Mouse (Mus musculus): Measurements from ENCODE around the gene Gpd2. TPM values are rescaled to one million over a fixed set of nuclear protein-coding genes. Genes with fewer than 3 reads are reported as not detected.
A peak's percentile ranks its signal among the peaks of the same experiment; 100 is the strongest.

Gpd2 gene
- total RNA-seq, 2 experiments from 2014 or later = 96.8 to 99.0 TPM

DNA sequence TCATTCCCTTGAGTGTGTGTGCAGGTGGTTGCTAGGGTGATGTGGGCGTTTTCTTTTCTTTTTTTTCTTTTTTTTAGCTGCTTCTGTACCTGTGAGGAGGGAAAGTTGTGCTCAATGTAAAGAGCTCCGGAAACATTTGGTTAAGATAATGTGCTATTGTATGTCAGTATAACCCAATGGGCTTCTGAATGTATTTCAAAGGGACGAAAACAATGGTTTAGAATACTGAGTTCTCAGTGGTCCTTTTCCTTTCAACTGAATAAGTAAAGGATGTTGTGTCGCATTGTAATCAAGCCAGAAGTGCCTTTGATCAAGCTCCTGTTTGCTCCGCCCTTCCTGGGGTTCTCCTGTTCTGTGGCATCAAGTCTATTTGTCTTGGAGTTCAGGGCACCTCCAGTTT, 6.6 kb downstream of the Gpd2 start:
- DNase-seq (ENCODE audit: low spot score in 2 of 2) = no peak
- intact Hi-C loops (cut with DNase I) = no loop called here

DNA sequence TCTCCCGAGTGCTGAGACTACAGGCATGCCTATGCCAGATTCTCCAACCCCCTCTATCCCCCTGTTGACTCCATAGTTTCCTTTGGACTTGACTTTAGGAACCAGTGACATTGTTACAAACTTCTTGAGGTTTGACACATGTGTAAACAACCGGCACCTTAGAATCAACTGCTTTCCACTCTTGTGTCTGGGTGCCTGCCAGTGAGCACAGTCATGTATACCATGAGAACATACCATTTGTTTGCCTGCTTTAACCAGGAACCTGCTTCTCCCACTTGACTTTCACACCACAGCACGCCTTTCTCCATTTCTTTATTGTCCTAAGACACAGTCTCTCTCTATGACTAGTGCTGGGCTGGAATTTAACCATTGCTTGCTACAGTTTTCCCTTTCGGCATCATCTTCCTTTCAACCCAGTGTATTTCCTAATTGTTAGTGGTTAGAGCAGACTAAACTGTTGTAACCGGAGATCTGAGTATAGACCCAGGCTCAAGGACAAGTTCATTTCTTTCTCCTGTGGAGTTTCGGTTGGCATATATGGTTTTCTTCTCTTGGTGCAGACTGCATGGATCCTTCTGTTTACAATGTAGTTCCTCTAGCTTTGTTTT, 8.4 kb downstream of the Gpd2 start:
- DNase-seq (ENCODE audit: low spot score in 2 of 2) = no peak
- intact Hi-C loops (cut with DNase I) = no loop called here

DNA sequence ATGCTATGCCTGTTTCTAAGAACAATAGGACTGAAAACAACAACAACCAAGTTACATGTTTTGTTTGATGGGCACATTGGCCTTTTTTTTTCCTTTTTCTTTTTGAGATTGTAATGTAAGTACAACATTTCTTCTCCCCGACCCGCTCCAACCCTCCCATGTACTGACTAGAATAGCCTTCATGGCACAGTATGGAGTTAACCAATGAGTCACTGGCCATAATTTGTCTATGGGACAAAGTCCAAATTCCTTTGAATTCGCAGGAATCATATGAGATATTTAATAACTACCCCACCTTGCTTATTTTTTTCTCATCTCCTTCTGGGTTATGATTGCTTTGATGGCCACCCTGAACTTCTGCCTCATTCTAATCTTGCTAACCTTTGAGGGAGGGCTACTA, 12.7 kb downstream of the Gpd2 start:
- intact Hi-C loops (cut with DNase I) = no loop called here
- DNase-seq (ENCODE audit: low spot score in 2 of 2) = no peak

DNA sequence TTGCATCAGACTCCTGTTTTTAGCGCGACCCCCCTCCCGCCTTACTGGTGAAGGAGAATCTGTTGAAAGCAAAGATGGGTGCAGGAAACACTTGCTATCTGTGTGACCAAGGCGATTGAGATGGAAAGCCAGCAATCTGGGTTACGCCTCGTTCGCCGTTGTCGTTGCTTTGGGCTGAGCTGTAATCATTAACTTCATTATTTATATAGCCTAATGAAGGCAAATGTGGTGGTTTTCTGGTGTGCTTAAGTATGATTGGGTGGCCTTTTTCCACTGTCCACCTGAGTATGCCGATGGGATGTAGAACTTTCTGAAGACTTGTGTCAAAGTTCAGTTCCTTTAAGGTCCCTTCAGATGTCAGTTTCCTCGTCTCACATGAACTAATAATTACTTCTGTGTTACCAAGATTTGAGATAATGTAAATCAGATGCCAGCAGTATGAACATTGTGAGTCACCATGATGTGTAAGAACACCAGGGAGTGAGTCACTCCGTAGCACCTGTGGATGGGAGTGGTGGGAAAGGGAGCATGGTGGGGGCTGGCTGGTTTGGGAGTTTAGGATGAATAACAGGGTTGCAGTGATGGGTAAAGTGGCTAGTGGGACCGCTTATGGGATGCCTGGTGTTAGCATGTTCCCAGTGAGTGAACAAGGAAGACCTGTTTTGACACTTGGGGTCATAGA, 14.3 kb downstream of the Gpd2 start:
- intact Hi-C loops (cut with DNase I) = no loop called here
- DNase-seq (ENCODE audit: low spot score in 2 of 2) = no peak

DNA sequence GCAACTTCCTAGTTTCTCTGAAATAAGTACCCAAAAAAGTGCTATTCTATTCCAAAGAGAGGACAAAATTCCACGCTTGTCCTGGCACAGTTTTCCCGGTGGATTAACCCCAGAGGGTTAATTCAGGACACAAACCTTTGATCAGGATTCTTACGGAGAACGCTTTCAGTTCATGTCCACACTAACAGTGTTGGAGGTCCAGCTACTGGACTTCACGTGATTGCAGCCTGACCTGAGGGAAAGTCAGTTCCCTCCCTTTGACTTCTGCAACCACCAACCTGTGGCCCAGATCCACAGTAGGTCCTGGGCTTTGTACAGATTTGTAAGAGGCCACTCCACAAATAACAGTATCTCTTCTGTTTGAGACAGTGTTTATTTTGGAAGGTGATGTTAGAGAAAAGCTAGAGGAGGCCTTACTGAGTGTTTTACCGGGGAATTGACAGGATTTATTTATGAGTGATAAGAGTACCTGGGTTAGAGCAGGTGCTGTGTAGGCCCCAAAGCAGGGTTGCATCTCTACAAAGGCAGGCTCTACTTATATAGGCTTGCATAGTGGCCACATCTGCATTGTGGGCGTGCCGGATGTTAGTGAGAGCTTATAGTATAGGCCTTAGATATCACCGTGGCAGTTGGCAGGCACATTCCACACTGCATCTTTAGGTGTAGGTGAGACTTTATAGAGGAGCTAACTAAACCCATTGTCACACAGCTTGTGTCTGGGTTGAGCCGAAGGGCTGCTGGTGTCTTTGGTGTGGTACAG, 15.3 kb downstream of the Gpd2 start:
- no peak for DNase-seq (ENCODE audit: low spot score in 2 of 2)
- intact Hi-C loops (cut with DNase I) = no loop called here

DNA sequence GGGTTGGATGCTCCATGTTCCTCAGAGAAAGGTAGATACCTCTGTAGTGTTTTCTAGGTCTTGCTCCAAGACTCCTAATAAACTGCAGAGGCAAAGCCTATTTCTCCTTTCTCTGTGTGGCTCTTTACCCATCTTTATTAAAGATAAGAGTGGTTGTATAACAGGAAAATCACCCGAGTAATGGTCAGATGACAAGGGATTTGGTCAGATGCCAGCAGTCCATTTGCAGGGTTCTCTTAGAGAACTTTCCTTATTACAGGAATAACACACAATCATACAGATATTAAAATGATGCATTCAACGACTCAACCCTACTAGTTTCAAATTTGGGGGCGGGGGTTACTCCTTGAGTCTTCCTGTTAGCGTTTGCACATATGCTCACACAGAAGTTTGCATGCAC, 16.8 kb downstream of the Gpd2 start:
- no peak for DNase-seq (ENCODE audit: low spot score in 2 of 2)
- intact Hi-C loops (cut with DNase I) = no loop called here

DNA sequence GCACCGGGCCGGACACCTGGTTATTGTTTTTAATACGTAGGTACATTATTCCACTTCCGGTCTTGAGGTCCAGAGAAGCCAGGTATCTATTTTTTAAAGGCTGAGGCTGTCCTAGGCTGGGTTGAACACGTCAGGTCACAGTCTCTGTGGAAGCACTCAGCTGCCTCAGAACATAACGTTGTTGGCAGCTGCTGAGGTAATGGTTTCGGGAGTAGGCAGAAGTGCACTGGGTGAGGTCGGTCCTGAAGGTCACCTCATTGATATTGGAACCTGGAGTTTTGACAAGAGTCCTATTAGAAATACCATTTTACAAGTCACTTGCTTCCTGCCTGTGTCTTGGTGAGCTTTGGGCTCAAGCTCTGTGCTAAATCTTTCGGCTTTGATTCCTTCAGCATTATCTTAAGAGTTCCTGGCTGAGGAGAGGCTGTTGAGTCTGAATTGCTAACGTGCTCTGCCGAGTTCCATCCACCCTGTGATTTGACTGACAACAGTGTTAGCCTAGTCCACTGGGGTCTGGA, 17.8 kb downstream of the Gpd2 start:
- no peak for DNase-seq (ENCODE audit: low spot score in 2 of 2)
- intact Hi-C loops (cut with DNase I) = no loop called here

DNA sequence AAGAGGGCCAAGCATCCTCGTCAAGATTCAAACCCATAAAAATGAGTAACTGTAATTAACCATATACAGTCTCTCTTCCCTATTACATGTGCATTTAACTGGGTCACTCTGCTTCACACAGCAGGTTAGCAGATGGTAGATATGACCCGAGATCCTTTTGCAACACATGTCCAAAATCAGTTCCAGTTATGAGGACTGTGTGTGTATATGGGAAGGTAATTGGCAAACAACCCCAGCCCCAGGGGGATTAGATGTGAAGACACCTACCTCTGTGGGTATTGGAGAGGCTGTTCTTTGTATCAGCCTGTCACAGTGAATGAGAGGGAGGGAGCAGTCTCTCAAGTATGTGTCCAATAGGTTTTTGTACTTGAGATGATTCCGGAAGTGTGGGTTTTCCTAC, 18.4 kb downstream of the Gpd2 start:
- DNase-seq (ENCODE audit: low spot score in 2 of 2) = no peak
- intact Hi-C loops (cut with DNase I) = no loop called here

DNA sequence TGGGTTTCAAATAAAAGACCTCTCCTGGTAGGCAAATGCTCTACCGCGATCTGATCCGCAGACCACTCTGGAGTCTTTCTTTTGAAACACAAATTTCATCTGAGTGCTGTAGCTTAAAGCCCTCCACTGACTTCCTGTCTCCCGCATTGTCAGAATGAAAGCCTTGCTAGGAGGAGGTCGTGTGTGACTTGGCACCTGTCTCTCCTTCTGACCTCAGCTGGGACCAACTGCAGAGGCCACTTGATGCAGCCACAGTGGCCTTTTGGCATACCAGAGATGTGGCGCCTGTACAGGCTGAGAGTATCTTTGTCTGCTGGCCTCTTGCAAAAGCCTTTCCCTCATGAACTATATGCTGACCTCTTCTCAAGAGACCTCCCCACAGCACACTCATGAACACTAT, 19.0 kb downstream of the Gpd2 start:
- intact Hi-C loops (cut with DNase I) = no loop called here
- DNase-seq (ENCODE audit: low spot score in 2 of 2) = no peak

DNA sequence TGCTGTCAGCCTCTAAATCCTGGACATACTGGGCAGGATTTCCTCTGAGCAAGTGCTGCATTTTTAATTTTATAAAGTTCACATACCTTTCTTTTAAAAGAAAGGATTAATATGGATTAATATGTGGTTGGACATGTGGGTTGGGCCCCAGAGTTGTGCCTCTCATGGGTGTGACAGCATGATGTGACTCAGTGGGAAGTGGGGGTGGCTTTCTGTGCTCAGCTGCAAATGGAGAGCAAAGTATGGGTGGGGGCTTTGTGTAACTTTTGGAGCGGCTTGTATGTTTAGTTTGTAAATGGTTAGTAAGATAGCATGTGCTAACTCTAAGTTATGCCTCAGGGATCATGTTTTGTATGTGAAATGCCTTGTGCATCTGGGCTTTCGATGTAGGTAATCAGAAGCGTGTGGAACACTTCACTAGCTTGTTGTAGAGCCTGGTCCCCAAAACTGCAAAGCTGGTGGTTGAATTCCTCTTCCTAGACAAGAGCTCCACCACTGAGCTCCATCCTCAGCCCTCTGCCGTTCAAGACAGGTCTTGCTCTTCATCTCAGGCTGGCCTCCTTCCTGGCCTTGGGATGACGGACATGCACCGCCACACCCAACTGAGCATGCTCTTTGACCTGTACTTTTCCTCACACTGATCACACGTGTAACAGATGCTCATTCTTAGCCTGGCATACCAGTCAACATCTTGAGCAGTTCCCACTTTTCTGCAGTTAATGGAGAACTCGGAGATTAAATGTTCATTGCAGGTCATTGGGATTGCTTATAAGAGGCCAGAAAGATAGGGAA, 24.0 kb downstream of the Gpd2 start:
- DNase-seq (ENCODE audit: low spot score in 2 of 2) = no peak

DNA sequence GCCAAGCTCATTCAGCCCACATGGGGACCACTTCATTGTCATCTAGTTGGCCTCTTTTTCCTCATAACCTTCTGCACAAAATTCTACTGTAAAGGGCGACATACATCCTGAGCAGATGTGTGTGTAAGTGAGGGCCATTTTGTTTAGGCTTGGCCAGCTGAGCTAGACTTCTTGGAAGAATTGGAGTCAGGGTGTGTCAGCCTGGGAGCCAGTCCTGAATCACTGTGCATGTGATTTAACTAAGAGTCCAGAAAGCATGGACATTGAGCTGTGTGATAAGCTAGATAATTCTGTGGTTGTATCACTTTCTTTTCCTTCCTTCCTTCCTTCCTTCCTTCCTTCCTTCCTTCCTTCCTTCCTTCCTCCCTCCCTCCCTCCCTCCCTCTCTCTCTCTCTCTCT, 26.0 kb downstream of the Gpd2 start:
- DNase-seq (ENCODE audit: low spot score in 2 of 2) = no peak
- intact Hi-C loops (cut with DNase I) = no loop called here

More for the DNA sequence above, 24.0 kb downstream of the Gpd2 start:
- intact Hi-C loops (cut with DNase I) = no loop called here

DNA sequence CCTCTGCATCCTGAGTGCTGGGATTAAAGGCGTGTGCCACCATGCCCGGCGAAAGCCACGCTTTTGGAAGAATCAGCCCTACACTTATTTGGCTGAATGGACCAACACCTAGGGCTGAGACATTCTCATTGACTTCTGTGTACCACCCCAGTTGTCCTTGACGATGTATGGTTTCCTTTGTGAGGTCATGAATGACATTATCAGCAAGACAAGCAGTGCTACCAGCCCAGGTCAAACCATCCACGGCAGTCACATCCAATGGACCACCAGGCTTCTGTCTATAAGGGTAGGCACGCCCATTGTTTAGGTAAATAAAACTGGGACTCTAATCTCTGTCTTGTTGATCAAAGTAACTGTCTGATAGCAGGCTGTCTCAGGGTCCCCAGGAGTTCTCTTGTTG, 27.5 kb downstream of the Gpd2 start:
- DNase-seq (ENCODE audit: low spot score in 2 of 2) = no peak
- intact Hi-C loops (cut with DNase I) = no loop called here

DNA sequence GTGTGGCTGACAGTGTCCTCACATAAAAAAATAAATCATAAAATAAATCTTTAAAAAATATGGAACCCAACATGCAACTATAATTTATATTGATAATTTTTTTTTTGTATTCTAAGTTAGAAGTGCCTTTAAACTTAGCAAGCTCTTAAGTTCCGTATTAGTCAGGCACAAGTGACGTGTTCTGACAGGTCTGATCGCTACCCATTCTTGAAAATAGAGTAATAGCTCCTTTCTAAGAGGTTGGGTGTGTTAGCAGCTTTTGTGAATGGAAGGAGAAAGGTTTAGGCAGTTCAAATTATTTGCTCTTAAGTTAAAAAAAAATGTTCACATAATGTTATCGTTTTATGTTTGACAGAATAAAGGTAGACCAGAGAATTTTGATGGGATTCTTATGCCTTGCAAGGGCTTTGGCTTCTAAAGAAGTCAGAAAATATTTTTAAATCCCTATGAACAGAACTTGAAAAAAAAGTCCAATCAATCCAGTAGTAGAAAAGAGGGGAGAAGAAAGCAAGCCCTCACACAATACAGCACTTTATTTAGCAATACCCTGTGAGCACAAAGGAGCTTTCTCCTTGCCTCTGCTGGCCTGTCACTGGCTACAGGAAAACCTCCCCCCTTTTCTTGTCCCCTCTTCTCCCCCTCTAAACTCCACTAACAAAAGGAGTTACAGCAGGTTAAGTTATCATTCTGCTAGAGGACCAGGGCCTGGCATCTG, 29.4 kb downstream of the Gpd2 start:
- intact Hi-C loops (cut with DNase I) = no loop called here
- DNase-seq (ENCODE audit: low spot score in 2 of 2) = no peak

DNA sequence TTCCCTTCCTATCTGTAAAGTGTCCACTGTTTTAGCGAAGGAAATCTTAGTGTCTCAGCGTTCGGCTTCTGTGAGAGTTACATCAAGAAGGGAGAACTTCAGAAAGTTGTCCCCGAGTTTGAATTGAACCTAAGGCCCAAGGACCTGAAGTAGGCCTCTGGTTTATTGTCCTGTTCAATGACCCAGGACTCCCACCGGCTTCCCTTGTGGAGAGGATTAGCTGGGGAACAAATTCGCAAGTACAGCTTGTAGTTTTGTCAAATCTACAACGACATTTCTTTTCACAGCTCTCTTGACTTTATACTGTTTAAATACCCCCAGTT, 29.9 kb downstream of the Gpd2 start:
- intact Hi-C loops (cut with DNase I) = no loop called here
- no peak for DNase-seq (ENCODE audit: low spot score in 2 of 2)

DNA sequence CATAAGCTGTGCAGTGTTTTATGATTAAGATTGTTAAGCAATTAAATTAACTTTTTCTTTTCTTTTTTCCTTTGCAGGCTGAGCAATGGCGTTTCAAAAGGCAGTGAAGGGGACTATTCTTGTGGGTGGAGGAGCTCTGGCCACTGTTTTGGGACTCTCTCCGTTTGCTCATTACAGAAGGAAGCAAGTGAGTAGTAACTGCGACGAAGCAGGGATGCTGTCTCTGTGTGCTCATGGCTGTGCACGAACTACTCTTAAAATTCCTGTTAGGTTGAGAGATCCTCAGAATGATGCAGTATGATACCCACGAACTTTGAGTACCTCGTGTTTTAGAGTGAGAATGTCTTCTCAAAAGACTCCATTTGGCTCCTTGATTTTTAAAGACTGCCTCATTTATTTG, 30.5 kb downstream of the Gpd2 start:
- DNase-seq (ENCODE audit: low spot score in 2 of 2) = no peak
- intact Hi-C loops (cut with DNase I) = no loop called here

DNA sequence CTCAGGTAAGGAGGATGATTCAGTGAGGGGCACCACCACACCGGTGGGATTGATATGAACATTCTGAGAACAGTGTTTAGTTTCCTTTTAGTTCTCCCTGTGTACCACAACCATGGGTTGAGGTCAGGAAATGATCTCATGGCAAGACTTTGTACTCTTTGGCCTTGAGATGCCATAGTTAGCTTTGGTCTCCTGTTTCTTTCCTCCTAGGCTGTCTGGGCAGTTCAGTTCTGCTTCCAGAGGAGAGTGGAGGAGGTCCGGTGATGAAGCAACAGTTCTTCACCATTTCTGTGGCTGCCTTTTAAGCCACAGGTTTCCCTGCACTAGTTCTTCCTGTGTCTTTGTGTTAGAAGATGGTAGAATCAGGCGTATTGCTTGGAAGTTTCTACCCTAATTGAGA, 31.4 kb downstream of the Gpd2 start:
- intact Hi-C loops (cut with DNase I) = no loop called here
- no peak for DNase-seq (ENCODE audit: low spot score in 2 of 2)

DNA sequence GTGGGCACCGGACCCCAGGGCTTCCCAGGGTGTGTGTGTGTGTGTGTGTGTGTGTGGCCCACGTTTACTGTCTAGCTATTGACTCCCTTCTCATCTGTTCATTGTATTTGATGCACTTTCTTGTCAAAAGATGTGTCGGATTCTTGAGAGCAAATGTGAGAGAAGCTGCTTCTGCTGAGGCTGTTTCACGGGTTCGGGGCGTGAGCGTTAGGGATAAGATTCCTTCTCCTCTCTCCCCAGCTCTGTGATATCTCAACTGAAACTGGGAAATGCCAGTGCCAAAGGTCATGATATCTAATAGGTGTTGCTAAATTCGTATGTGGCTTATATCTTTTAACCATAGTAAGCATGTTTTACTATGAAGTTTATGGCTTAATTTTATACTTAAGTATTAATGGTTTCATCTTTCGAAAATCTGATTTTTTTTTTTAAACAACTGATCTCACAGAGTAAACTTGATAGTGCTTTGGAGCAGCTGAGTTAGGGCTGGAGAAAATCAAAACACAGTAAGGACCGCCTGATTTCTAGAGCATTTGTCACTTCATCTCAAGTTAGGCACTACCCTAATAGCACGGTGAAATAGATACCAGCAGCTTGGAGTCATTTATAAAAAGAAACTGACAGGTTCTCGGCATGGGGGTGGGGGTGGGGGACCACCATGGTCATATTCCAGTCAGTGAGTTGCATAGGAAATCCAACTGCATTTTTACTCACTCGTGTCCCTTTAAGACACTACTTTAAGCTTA, 32.4 kb downstream of the Gpd2 start:
- DNase-seq (ENCODE audit: low spot score in 2 of 2) = no peak
- intact Hi-C loops (cut with DNase I) = no loop called here

DNA sequence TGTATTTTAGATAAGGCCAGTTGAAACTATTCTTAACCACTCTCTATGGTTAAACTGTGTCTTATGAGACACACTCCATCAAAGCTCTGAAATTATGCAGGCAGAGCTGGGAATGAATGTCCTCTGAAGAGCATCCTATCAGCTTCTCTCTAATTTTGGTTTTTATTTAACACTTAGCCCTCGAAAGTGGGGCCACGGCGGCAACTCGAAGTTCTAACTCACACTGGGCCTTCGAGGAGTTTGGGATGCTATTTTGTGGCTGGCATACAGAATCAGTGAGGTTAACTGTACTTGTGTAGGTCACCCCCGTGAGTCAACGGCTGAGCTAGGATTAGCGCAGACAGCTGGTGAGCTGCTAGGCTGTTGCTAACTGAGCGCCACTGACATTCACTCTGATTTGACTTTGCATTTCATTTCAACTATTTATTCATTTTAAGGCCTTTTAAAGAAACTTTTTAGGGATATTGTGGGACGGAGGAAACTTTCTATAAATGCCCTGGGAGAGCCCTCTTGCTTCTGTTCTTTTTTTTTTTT, 42.8 kb downstream of the Gpd2 start:
- DNase-seq (ENCODE audit: low spot score in 2 of 2) = peak in 1 of 2 experiments; percentile 46
- intact Hi-C loops (cut with DNase I) = no loop called here

DNA sequence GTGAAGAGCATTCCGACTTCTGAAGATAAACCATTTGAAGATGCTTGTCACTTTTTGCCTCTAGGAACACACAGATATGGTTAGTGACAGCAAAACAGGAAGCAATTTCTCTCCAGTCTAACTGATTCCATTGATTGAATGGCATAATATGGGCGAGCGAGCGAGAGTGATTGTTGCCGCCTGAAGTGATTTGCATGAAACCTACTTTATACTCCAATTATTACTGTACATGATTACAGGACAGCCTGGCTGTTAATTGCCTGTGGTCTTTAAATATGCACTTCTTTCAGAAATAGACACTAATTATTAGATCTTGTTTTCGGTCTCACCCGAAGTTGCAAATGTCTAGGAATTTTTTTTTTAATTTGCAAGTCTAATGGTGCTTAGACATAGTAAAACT, 46.4 kb downstream of the Gpd2 start:
- no peak for DNase-seq (ENCODE audit: low spot score in 2 of 2)
- intact Hi-C loops (cut with DNase I) = no loop called here
